Mouse (Mus musculus) liver, postnatal 0 days (tissue): ENCODE measurements at regions not wholly inside any gene's neighbourhood (a gene's known extent, or its start where the extent isn't known, plus 50 kb on each side); places are given as distances from the start of the nearest gene placed in this dataset.

Source experiments
- ATAC-seq: fragments of 200-750 bp; cut with Nextera tagmentation; 2 replicates; pipeline ENCODE4 v1.8.0; 2017; ENCODE audit warnings: mild to moderate bottlenecking, moderate library complexity
- DNase-seq: peaks from one replicate; pipeline ENCODE4 v3.0.0-alpha.2; 2016
- H3K27ac ChIP-seq: fragments of 300-500 bp; sonication (generic); 2 replicates; pipeline ENCODE4 v1.5.1; 2014; ENCODE audit warnings: antibody characterized with exemption, moderate library complexity, mild to moderate bottlenecking, low read depth
- H3K27me3 ChIP-seq: fragments of 300-500 bp; sonication (generic); 2 replicates; pipeline ENCODE4 v1.6.1; 2014; ENCODE audit warnings: low read length, control low read depth, mixed read lengths; ENCODE audit not compliant: insufficient read depth
- H3K36me3 ChIP-seq: fragments of 300-500 bp; sonication (generic); replicated peaks from 2 replicates; pipeline ENCODE4 v1.6.1; 2014; ENCODE audit warnings: mild to moderate bottlenecking, control low read depth, low read length, moderate library complexity, mixed read lengths; ENCODE audit not compliant: insufficient read depth
- H3K4me1 ChIP-seq: fragments of 300-500 bp; sonication (generic); 2 replicates; pipeline ENCODE4 v1.6.1; 2014; ENCODE audit warnings: antibody characterized with exemption, mild to moderate bottlenecking, control low read depth; ENCODE audit not compliant: insufficient read depth
- H3K4me2 ChIP-seq: fragments of 300-500 bp; sonication (generic); 2 replicates; pipeline ENCODE4 v1.6.1; 2014; ENCODE audit warnings: low read depth, mild to moderate bottlenecking, low read length, moderate library complexity, mixed read lengths
- H3K4me3 ChIP-seq: fragments of 300-500 bp; sonication (generic); 2 replicates; pipeline ENCODE4 v1.5.1; 2014; ENCODE audit warnings: low read depth, low read length
- H3K9ac ChIP-seq: fragments of 300-500 bp; sonication (generic); replicated peaks from 2 replicates; pipeline ENCODE4 v1.6.1; 2014; ENCODE audit warnings: mild to moderate bottlenecking, moderate library complexity
- H3K9me3 ChIP-seq: fragments of 300-500 bp; sonication (generic); 2 replicates; pipeline ENCODE4 v1.6.1; 2016; ENCODE audit warnings: mild to moderate bottlenecking, control low read depth, low read length, mixed read lengths
- CTCF ChIP-seq: sonication (generic); IDR thresholded peaks from 2 replicates; pipeline ENCODE4 v1.5.1; 2016; ENCODE audit warnings: antibody characterized with exemption, low read depth
- EP300 ChIP-seq: IDR thresholded peaks from 2 replicates; pipeline ENCODE4 v1.6.1; 2016; ENCODE audit warnings: antibody characterized with exemption, low read depth, mild to moderate bottlenecking
- WGBS: fragments of 180-500 bp; shearing (Covaris S2); extraction: QIAGEN DNeasy Blood & Tissue Kit; methylation state at CpG from one replicate; pipeline ENCODE4 v1.1.7; 2014; ENCODE audit not compliant: insufficient replicate concordance; 5-methylcytosine and 5-hydroxymethylcytosine counted together

GRCm38 (mm10) chr1:52338243-52338642, 105.2 kb upstream of the Gls start:
- no peak for DNase-seq
- no peak overlapping the region for H3K27ac ChIP-seq
- ATAC-seq, result no peak
- H3K9me3 ChIP-seq, result no peaks in the 10 kb centered on the region
- H3K27me3 ChIP-seq, result no peaks in the 10 kb centered on the region
- TF ChIP-seq CTCF (no peak), EP300 (no peak)
- H3K36me3 ChIP-seq, result no peaks in the 10 kb centered on the region
- no peaks in the 10 kb centered on the region for H3K4me1 ChIP-seq
- no peak overlapping the region for H3K4me2 ChIP-seq
- H3K4me3 ChIP-seq, result no peak overlapping the region
- no peak overlapping the region for H3K9ac ChIP-seq
- WGBS, result 70% methylated on average over 6 of the region's 6 CpGs

GRCm38 (mm10) chr1:52336696-52337095, 103.7 kb upstream of the Gls start:
- 89% methylated on average over 3 of the region's 3 CpGs for WGBS
- Histone ChIP-seq H3K4me3 (no peak overlapping the region), H3K36me3 (no peaks in the 10 kb centered on the region), H3K27ac (no peak overlapping the region), H3K4me2 (no peak overlapping the region), H3K9ac (no peak overlapping the region), H3K27me3 (no peaks in the 10 kb centered on the region), H3K9me3 (no peaks in the 10 kb centered on the region), H3K4me1 (no peaks in the 10 kb centered on the region)
- TF ChIP-seq EP300 (no peak), CTCF (no peak)
- DNase-seq (no peak), ATAC-seq (no peak)

- TF ChIP-seq EP300 (no peak), CTCF (no peak)
- H3K4me1 ChIP-seq, result no peaks in the 10 kb centered on the region
- no peak for DNase-seq
- no peak for ATAC-seq
- H3K4me2 ChIP-seq, result no peak overlapping the region
- H3K36me3 ChIP-seq, result no peaks in the 10 kb centered on the region
- no peaks in the 10 kb centered on the region for H3K9me3 ChIP-seq
- H3K4me3 ChIP-seq, result no peak overlapping the region
- no peaks in the 10 kb centered on the region for H3K27me3 ChIP-seq
- H3K27ac ChIP-seq, result no peak overlapping the region
- no peak overlapping the region for H3K9ac ChIP-seq
- WGBS, result 82% methylated on average over 12 of the region's 12 CpGs
Measured at GRCm38 (mm10) chr1:52332013-52332412, 99.0 kb upstream of the Gls start.

- Histone ChIP-seq H3K4me2 (no peak overlapping the region), H3K4me3 (no peak overlapping the region), H3K9ac (no peak overlapping the region), H3K27me3 (no peaks in the 10 kb centered on the region), H3K9me3 (no peaks in the 10 kb centered on the region), H3K36me3 (no peaks in the 10 kb centered on the region), H3K4me1 (no peaks in the 10 kb centered on the region), H3K27ac (no peak overlapping the region)
- DNase-seq (peak; percentile 17), ATAC-seq (no peak)
- WGBS, result 35% methylated on average over 4 of the region's 4 CpGs
- TF ChIP-seq EP300, result no peak
- no peak for TF ChIP-seq CTCF
Measured at GRCm38 (mm10) chr1:52331442-52331841, 98.4 kb upstream of the Gls start.

- H3K4me3 ChIP-seq, result no peak overlapping the region
- no peak overlapping the region for H3K9ac ChIP-seq
- no peak overlapping the region for H3K27ac ChIP-seq
- H3K36me3 ChIP-seq, result no peaks in the 10 kb centered on the region
- DNase-seq (no peak), ATAC-seq (no peak)
- WGBS, result 81% methylated on average over 6 of the region's 6 CpGs
- no peaks in the 10 kb centered on the region for H3K27me3 ChIP-seq
- no peaks in the 10 kb centered on the region for H3K9me3 ChIP-seq
- no peaks in the 10 kb centered on the region for H3K4me1 ChIP-seq
- TF ChIP-seq CTCF, result no peak
- TF ChIP-seq EP300, result no peak
- H3K4me2 ChIP-seq, result no peak overlapping the region
Measured at GRCm38 (mm10) chr1:52330496-52330895, 97.5 kb upstream of the Gls start.

- H3K27ac ChIP-seq, result no peak overlapping the region
- H3K27me3 ChIP-seq, result no peaks in the 10 kb centered on the region
- H3K9ac ChIP-seq, result no peak overlapping the region
- ATAC-seq (no peak), DNase-seq (no peak)
- no peak overlapping the region for H3K4me2 ChIP-seq
- no peak overlapping the region for H3K4me3 ChIP-seq
- H3K9me3 ChIP-seq, result no peaks in the 10 kb centered on the region
- no peak for TF ChIP-seq EP300
- peak; percentile 35; the same call in 1 of the 2 replicates for TF ChIP-seq CTCF
- H3K36me3 ChIP-seq, result no peaks in the 10 kb centered on the region
- H3K4me1 ChIP-seq, result no peaks in the 10 kb centered on the region
Measured at GRCm38 (mm10) chr1:52328507-52328906, 95.5 kb upstream of the Gls start.

- DNase-seq (no peak), ATAC-seq (no peak)
- no peak overlapping the region for H3K27ac ChIP-seq
- H3K4me3 ChIP-seq, result no peak overlapping the region
- no peaks in the 10 kb centered on the region for H3K36me3 ChIP-seq
- 70% methylated on average over 2 of the region's 2 CpGs for WGBS
- H3K27me3 ChIP-seq, result no peaks in the 10 kb centered on the region
- no peak overlapping the region for H3K9ac ChIP-seq
- no peaks in the 10 kb centered on the region for H3K4me1 ChIP-seq
- no peaks in the 10 kb centered on the region for H3K9me3 ChIP-seq
- TF ChIP-seq EP300 (no peak), CTCF (no peak)
- H3K4me2 ChIP-seq, result no peak overlapping the region
Measured at GRCm38 (mm10) chr1:52324356-52324755, 91.3 kb upstream of the Gls start.
